Mouse (Mus musculus) ES-E14 (cell line): Measurements from ENCODE around the gene G6pd2.

Source experiments
- CHD2 ChIP-seq: IDR thresholded peaks from 2 replicates; pipeline ENCODE4 v1.6.1; 2014; ENCODE audit warnings: mild to moderate bottlenecking, low read depth, low read length, inconsistent platforms
- HCFC1 ChIP-seq: IDR thresholded peaks from 2 replicates; pipeline ENCODE4 v1.6.1; 2012; ENCODE audit warnings: low read length, inconsistent platforms, borderline replicate concordance; ENCODE audit not compliant: insufficient read depth
- MAFK ChIP-seq: IDR thresholded peaks from 2 replicates; pipeline ENCODE4 v1.6.1; 2014; ENCODE audit warnings: mild to moderate bottlenecking, low read depth, low read length, inconsistent platforms; ENCODE audit not compliant: insufficient read depth
- ZNF384 ChIP-seq: IDR thresholded peaks from 2 replicates; pipeline ENCODE4 v1.6.1; 2012; ENCODE audit warnings: low read depth, low read length, inconsistent platforms

GRCm38 (mm10) chr5:61808516-61808915, at the start of gene G6pd2:
- TF ChIP-seq CHD2 (no peak), HCFC1 (no peak), MAFK (no peak), ZNF384 (no peak)
